Mouse (Mus musculus) NIH3T3 (cell line): ENCODE measurements around the gene Gm10053.

Source experiments
- DNase-seq: peaks from one replicate; pipeline ENCODE4 v3.0.0-alpha.2; 2012; ENCODE audit warnings: low read depth

Gm10053 gene

DNA sequence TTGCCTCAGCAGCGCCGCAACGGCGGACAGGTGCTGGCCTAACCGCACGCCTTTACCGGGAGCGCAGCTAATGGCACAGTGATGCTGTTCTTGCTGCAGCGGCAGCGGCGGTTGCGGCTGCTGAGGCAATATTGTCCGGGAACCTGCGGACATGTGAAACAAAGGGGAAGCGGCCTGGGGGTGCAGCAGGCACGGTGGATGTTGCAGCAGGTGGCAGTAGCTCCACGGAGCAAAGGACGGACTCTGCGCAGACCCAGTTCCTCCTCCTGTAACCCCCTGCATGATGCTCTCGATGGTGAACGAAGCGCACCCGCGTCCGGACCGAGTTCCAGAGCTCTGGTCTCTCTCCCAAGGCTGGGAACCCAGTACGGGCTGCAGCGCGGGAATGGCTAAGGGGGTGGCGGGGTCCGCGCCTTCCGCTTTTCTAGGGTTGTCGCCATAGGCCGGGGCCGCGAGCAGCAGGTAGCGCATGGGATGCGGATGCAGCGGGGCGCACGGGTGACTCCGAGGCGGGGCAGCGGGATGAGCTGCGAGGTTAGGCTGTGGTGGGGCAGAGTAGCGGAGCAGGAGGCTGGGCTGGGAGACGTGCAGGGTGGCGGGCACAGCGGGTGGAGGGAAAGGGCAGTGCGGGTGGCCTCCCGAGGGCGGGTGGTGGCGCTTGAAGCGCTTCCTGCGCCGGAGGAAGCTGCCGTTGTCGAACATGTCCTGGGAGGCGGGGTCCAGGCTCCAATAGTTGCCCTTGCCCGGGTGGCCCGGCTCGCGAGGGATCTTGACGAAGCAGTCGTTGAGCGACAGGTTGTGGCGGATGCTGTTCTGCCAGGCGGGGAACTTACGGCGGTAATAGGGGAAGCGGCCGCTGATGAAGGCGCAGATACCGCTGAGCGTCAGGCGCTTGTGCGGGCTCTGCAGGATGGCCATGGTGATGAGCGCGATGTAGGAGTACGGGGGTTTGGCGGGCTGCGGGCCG is 24.4 kb downstream of the Gm10053 start:
- no peak for DNase-seq

DNA sequence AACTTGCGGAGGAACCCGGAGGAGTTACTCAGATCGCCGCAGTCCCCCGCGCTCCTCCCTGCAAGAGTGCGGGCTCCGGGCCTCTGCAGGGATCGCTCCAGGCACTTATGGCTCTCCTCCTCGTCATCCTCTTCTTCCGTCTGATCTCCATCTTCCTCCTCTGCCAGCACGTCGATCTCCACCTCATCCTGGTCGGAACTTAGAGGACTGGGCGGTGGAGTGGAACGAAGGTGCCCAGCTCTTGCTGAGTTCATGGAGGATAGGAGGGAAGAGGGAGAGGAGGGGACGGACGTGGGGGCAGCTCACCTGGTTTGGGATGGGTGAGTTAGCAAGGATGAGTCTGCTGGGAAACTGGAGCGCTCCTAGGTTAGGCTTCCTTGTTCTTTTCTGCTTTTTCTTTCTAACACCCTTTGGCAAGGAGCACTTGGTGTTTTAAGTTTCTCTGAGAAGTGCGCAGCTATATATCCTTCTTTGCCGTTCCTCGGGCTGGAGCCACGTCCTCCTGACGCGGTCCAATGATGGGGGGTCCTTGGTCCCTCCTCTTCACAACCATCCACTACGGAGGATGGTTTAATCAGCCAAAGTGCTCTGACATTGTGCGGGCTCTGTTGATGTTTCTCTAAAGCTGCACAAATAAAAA is 25.2 kb downstream of the Gm10053 start, which contains the start of gene Foxd4:
Gene Foxd4 (minus strand): TSS at position 617 of the 640 bp plus-strand sequence.
- no peak for DNase-seq

GRCm38 (mm10) chr19:24901666-24902065 is 26.2 kb downstream of the Gm10053 start:
- DNase-seq = no peak

DNA sequence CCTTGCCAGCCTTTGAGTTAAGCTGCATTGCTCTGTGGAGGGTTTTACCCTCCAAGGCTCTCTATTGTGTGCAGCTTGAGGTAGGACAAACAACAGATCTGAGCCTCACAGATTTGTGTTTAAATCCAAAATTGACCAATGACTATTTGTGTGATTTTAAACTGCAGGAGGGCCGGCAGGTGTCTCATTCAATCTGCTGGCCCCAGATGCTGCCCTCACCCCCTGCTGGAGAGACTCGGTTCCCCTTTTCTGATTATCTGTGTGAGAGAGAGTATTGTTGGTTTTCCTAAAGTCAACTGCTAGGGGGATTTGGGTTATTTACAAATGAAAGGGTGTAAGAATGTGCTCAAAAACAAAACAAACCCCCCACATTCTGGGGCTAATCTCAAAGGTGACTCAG is 26.8 kb downstream of the Gm10053 start:
- DNase-seq = no peak

DNA sequence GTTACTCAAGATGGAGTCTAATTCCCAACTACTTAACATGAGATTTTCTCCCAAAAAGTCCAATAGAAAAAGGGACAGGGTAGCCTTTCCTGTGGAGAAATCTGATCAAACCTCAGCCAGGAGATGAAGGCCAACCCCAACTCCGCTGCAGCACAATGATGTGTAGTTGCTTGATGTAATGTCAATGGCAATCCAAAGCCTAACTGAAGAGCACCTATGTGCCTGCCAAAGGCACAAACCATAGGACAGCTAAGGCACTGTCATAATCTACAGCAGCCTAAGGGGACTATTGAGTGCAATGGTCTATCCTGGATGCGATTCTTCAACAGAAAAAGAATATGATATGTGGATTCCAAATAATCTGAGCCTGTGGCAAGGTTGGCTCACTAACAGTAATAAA is 27.3 kb downstream of the Gm10053 start:
- DNase-seq = no peak

GRCm38 (mm10) chr19:24907655-24908054 is 32.2 kb downstream of the Gm10053 start:
- no peak for DNase-seq

DNA sequence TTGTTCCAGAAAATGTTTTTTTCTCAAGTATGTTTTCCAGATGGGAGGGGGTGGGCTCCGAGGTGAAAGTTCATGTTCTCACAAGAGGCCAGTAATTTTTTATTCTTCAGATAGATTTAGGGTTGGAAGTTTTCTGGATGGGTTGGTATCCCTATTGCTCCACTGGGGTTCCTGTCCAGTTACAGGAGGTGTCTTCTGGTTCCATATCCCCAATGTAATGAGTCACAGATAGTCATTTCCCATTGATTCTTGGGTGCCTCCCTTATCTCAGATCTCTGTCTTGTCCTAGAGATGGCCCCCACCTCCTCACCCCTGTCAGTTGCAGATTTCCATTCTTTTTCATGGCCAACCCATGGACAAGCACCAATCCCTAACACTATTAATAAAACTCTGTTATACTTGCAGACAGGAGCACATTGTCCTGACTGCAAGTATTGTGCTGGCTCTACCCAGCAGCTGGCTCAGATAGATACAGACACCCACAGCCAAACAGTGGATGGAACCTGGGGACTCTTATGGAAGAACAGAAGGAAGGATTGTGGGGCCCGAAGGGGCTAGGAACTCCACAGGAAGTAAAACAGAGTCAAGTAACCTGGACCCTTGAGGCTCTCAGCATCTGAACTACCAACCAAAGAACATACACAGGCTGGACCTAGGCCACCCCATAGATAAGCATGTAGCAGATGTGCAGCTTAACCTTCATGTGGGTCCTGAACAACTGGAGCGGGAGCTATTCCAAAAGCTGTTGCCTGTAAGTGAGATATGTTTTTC is 33.1 kb downstream of the Gm10053 start:
- DNase-seq = no peak

GRCm38 (mm10) chr19:24920866-24921265 is 45.4 kb downstream of the Gm10053 start:
- peak; percentile 76 for DNase-seq
